Mouse (Mus musculus) T-cell, adult 2 months (primary cell): Measurements from ENCODE around the gene Znrf1.

Experiments
- DNase-seq: peaks from one replicate; pipeline ENCODE4 v3.0.0; 2022; ENCODE audit warnings: low spot score

Gene Znrf1

DNA sequence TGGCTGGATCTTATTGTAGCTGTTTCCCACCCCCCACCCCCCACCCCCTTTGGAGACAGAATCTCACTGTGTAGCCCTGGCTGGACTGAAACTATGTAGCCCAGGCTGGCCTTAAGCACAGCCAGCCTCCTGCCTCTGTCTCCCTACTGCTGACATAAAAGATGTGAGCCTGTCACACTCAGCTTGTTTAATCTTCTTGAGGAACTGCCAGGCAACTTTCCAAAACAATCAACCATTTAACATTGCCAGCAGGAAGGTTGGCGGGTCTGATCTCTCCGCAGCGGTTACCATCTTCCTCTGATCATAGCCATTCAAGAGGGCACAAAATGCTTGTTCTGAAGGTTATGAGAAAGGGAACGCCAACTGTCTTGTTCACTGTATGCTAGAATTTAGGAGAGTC is 2.4 kb upstream of the Znrf1 start:
- no peak for DNase-seq

- DNase-seq: no peak
These were observed 406 bp upstream of the Znrf1 start for GRCm38 (mm10) chr8:111535491-111535890.

DNA sequence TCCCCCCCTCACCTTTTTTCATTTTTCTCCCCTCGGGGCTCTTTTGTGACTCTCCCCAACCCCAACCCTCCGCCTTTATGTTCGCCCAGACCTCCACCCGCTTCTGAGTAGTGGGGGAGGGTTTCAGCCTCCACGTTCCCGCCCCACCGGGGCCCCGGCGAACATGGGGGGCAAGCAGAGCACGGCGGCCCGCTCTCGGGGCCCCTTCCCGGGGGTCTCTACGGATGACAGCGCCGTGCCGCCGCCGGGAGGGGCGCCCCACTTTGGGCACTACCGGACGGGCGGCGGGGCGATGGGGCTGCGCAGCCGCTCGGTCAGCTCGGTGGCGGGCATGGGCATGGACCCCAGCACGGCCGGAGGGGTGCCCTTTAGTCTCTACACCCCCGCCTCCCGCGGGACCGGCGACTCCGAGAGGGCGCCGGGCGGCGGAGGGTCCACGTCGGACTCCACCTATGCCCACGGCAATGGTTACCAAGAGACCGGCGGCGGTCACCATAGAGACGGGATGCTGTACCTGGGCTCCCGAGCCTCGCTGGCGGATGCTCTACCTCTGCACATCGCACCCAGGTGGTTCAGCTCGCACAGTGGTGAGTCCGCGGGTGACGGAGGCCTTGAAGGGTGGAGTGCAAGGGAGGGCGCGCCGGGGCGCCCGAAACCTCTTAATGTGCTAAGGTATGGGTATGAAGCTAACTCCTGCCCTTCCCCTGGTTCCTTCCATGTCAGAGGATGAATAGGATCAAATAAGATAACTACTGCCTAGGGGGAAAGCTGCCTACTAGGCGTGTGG is 1.3 kb downstream of the Znrf1 start:
- peak; percentile 81 for DNase-seq

DNA sequence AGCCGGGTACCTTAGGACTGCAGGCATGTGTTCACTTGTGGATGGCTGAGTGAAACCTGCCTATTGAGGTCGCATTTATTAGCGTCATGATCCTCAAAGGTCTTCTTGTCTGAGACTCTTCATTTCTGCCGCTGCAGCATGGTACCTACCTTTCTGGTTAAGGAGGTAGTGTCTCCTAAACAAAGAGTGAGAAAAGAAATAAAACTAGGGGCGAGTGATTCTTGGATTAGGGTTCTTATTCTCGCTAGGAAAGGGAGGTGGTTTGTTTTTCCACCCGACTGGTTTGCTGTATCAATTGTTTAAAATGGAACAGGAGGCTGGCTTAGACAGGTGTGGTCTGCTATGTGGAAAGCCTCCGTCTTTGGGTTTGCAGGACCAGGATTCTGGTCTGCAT is 1.9 kb downstream of the Znrf1 start:
- DNase-seq: no peak

GRCm38 (mm10) chr8:111538194-111538593 is 2.3 kb downstream of the Znrf1 start:
- DNase-seq: no peak

- DNase-seq: no peak
These were observed 3.7 kb downstream of the Znrf1 start for GRCm38 (mm10) chr8:111539422-111540076.

GRCm38 (mm10) chr8:111543712-111544380 is 7.9 kb downstream of the Znrf1 start:
- no peak for DNase-seq

GRCm38 (mm10) chr8:111545406-111546156 is 9.7 kb downstream of the Znrf1 start:
- DNase-seq: no peak

DNA sequence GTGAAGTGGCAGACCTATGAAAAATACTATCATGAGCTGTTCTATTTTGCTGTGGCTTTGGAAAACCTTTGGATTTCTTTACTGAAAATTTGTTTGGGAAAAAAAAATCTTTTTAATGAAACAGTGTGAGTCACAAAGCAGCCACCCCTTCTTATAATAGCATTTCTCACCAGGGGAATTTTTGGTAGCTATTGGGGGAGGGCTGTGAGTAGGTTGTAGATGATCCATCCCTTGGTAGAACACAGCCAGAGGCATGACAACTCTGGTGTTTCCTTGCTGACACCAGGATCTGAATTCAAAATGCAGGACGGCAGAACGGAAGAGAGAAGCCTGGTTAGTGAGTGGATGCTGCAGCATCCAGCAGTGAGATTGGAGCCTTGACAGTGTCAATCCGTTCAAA is 11.2 kb downstream of the Znrf1 start:
- no peak for DNase-seq

- no peak for DNase-seq
These were observed 12.3 kb downstream of the Znrf1 start for GRCm38 (mm10) chr8:111548201-111548600.

- DNase-seq: no peak
These were observed 14.3 kb downstream of the Znrf1 start for GRCm38 (mm10) chr8:111550002-111550870.

- no peak for DNase-seq
These were observed 15.7 kb downstream of the Znrf1 start for GRCm38 (mm10) chr8:111551511-111552130.

GRCm38 (mm10) chr8:111561824-111562223 is 25.9 kb downstream of the Znrf1 start:
- DNase-seq: peak; percentile 66

DNA sequence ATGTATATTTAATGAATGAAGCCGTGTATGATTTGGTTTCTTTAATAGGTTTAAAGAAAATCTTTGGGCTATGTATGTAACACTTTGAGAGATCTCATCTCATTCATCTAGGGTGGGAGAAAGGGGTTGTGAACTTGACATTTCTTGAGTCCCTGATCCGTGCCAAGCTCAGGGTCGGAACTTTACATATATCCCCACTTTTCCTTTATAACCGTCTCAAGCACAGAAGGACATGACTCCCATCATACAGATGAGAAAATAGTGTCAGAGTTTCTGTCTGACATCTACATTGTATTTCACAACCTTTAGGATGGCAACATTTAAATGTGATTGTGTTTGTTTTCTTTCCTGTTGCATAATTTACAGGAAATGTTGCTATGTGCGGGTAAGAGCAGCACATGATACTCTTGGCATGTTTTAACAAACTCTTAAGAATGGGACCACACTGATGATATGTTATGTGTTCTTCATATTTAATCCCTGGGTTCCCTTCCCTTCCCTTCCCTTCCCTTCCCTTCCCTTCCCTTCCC is 26.4 kb downstream of the Znrf1 start:
- no peak for DNase-seq

- DNase-seq: no peak
These were observed 27.2 kb downstream of the Znrf1 start for GRCm38 (mm10) chr8:111563075-111563474.

DNA sequence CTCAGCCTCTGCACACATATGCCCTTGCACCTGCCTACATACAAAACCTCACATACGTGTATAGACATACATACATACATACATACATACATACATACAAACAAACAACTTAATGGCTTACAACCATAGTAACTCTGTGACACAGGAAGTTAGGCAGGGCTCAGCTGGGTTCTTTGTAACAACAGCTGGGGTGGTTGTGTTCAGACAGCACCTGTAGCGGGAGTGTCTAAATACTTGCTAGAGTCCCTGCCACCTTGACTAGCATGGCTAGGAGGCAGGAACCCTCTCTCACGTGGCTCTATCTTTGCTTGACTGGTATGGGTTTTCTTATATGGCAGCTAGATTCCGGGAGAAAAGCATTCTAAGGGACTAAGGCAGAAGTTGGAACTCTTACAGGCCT is 27.8 kb downstream of the Znrf1 start:
- DNase-seq: peak; percentile 73

DNA sequence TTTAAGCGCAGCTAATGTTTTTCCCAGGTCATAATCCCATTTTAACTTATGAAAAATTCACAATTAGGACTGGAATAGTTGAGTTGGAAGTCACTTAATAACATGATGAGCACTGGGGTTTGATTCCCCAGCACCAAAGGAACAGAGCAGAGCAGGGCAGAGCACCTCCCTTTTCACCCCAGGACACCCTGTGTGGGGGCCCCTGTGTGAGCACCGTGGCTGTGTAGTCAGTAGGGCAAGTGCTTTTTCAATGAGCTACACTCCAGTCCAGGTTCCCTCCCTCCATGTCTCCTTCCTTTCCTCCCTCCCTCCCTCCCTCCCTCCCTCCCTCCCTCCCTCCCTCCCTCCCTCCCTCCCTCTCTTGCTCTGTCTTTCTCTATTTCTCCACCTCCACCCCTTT is 28.2 kb downstream of the Znrf1 start:
- no peak for DNase-seq

DNA sequence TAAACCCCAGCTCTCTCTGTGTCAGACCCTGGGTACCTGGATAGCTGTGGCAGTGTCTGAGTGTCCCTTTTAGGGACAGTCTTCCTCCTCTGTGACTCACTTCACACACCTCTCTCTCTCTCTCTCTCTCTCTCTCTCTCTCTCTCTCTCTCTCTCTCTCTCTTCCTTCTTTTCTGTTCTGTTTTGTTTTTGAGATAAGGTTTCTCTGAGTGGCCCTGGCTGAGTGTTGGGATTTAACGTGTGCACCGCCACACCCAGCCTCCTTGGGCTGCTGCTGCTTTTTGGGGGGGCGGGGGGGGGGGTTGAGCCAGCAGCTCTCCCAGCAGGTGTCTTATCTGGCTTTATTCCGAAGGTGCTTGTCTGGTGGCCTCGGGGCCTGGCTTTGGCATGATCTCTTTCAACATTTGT is 29.9 kb downstream of the Znrf1 start:
- DNase-seq: no peak

GRCm38 (mm10) chr8:111566326-111566725 is 30.4 kb downstream of the Znrf1 start:
- no peak for DNase-seq

GRCm38 (mm10) chr8:111567571-111567970 is 31.7 kb downstream of the Znrf1 start:
- DNase-seq: no peak

- no peak for DNase-seq
These were observed 32.1 kb downstream of the Znrf1 start for GRCm38 (mm10) chr8:111568029-111568428.
